Mouse (Mus musculus) adrenal gland, postnatal 36 days (tissue): ENCODE measurements around the gene Sp6. TPM values are rescaled to one million over a fixed set of nuclear protein-coding genes. Genes with fewer than 3 reads are reported as not detected.
A peak's percentile ranks its signal among the peaks of the same experiment; 100 is the strongest.

ENCODE experiments used
- DNase-seq, 2 experiments: peaks; one replicate each; pipeline ENCODE4 v3.0.0; 2021; ENCODE audit warnings: mixed read lengths in 1 of 2
- microRNA-seq: library from miRNA; unstranded; fragments of <30 nt; microRNA quantifications from one replicate; pipeline ENCODE4 v1.2.0, GENCODE M21; 2021
- total RNA-seq, 2 experiments: library from RNA; stranded (reverse); gene quantifications; 2 replicates each; pipeline ENCODE4 v1.2.3; 2021

Sp6 gene
- total RNA-seq, 2 experiments from 2014 or later: 0.16 to 0.23 TPM

- DNase-seq: no peak
Observed at GRCm38 (mm10) chr11:97063274-97063920, 50.2 kb downstream of the Sp6 start.

- DNase-seq: no peak
Observed at GRCm38 (mm10) chr11:97063921-97064295, 50.7 kb downstream of the Sp6 start.

GRCm38 (mm10) chr11:97065538-97066295 is 52.5 kb downstream of the Sp6 start:
- DNase-seq: no peak

- no peak for DNase-seq
Observed at GRCm38 (mm10) chr11:97066656-97067360, 53.6 kb downstream of the Sp6 start.

GRCm38 (mm10) chr11:97069333-97069732 is 56.1 kb downstream of the Sp6 start:
- no peak for DNase-seq

- DNase-seq: no peak
Observed at GRCm38 (mm10) chr11:97069770-97070169, 56.6 kb downstream of the Sp6 start.

- no peak for DNase-seq
Observed at GRCm38 (mm10) chr11:97071129-97071528, 57.9 kb downstream of the Sp6 start.

- peak in 1 of 2 experiments; percentile 52 for DNase-seq
Observed at GRCm38 (mm10) chr11:97072533-97072932, 59.3 kb downstream of the Sp6 start.

- DNase-seq: no peak
Observed at GRCm38 (mm10) chr11:97074235-97074634, 61.0 kb downstream of the Sp6 start.

Small RNA genes lying within 50 kb of the gene (microRNA-seq; reads per million reads assigned to microRNA genes)
- 1.00 reads per million for gene Mir8103

Other genes starting within 250 kb of the Sp6 start
- gene Snx11, start 235.8 kb upstream of the Sp6 start, total RNA-seq: 10 to 100 TPM; 21.1 to 35.0 TPM
- gene Cbx1, start 224.3 kb upstream of the Sp6 start, total RNA-seq: 10 to 100 TPM; 77.2 to 78.2 TPM
- gene Nfe2l1, start 183.4 kb upstream of the Sp6 start, total RNA-seq: 100 to 1,000 TPM; 526 to 605 TPM
- gene Copz2, start 163.5 kb upstream of the Sp6 start, total RNA-seq: 10 to 100 TPM; 57.4 to 63.3 TPM
- gene Cdk5rap3, start 96.9 kb upstream of the Sp6 start, total RNA-seq: 10 to 100 TPM; 44.1 to 58.8 TPM
- gene Prr15l, start 85.3 kb upstream of the Sp6 start, total RNA-seq: under 1 TPM; 0.16 to 0.66 TPM
- 10 to 100 TPM; 29.6 to 34.2 TPM for gene Pnpo, start 69.4 kb upstream of the Sp6 start, total RNA-seq
- 10 to 100 TPM; 14.5 to 16.6 TPM for gene Sp2, start 30.4 kb upstream of the Sp6 start, total RNA-seq
- gene Scrn2, start 16.5 kb downstream of the Sp6 start, total RNA-seq: 10 to 100 TPM; 15.7 to 18.8 TPM
- 1 to 10 TPM; 1.3 TPM for gene Lrrc46, start 28.0 kb downstream of the Sp6 start, total RNA-seq
- gene Mrpl10, start 28.2 kb downstream of the Sp6 start, total RNA-seq: 100 to 1,000 TPM; 131 to 141 TPM
- gene Osbpl7, start 37.2 kb downstream of the Sp6 start, total RNA-seq: 1 to 10 TPM; 7.8 to 9.1 TPM
- under 1 TPM; 0.23 to 0.33 TPM for gene Tbx21, start 101.9 kb downstream of the Sp6 start, total RNA-seq
- 10 to 100 TPM; 10.6 to 12.8 TPM for gene Tbkbp1, start 138.1 kb downstream of the Sp6 start, total RNA-seq
- 100 to 1,000 TPM; 112 to 138 TPM for gene Kpnb1, start 174.5 kb downstream of the Sp6 start, total RNA-seq